Mouse (Mus musculus) embryonic stem cell, embryonic (primary cell): ENCODE measurements around the gene Abca4.
"Not testable (repeated sequence)": the region's sequence is repeated elsewhere in the genome, so short reads cannot be mapped to it uniquely, and the experiment has no call there.

ENCODE experiments used
- CTCF ChIA-PET, 4 experiments: fragments of 300-600 bp in 2 of 4; fragments of 350-600 bp in 2 of 4; sonication (Branson Sonifier 250); formaldehyde crosslinking; loops; one replicate each; lab custom pipeline; 2022; ENCODE audit warnings: inconsistent platforms in 2 of 4; lab: Charles Lee
- POLR2A ChIA-PET, 4 experiments: fragments of 300-600 bp in 2 of 4; fragments of 350-600 bp in 2 of 4; sonication (Branson Sonifier 250); formaldehyde crosslinking; loops; one replicate each; lab custom pipeline; 2022; ENCODE audit warnings: antibody characterized with exemption in 4 of 4, inconsistent platforms in 1 of 4; lab: Charles Lee

The Abca4 gene

GRCm38 (mm10) chr3:122043102-122043501 is 1.1 kb upstream of the Abca4 start:
- POLR2A ChIA-PET, result interaction anchor here in 1 of 4 experiments (1.2 to 1.4 kb wide), 2 partner anchors 10 to 24 kb away, joined by 3 to 8 read pairs; no protein-coding TSS in a partner anchor
- CTCF ChIA-PET, result interaction anchor here in 1 of 4 experiments (0.5 kb wide), 1 partner anchor 918 kb away, joined by 4 read pairs; no protein-coding TSS in a partner anchor

GRCm38 (mm10) chr3:122046187-122046620 is 2.0 kb downstream of the Abca4 start:
- CTCF ChIA-PET, result no interaction called here

GRCm38 (mm10) chr3:122047402-122047801 is 3.2 kb downstream of the Abca4 start:
- ChIA-PET POLR2A (interaction anchor here in 1 of 4 experiments (1.5 to 2.0 kb wide), 2 partner anchors 14 to 80 kb away, joined by 5 to 10 read pairs; no protein-coding TSS in a partner anchor), CTCF (no interaction called here)

More at GRCm38 (mm10) chr3:122046187-122046620, 2.0 kb downstream of the Abca4 start:
- POLR2A ChIA-PET, result interaction anchor here in 2 of 4 experiments (0.6 to 0.7 kb wide), 2 partner anchors 105 to 152 kb away, joined by 3 read pairs; no protein-coding TSS in a partner anchor

- CTCF ChIA-PET, result no interaction called here
Observed at GRCm38 (mm10) chr3:122047921-122048861, 3.9 kb downstream of the Abca4 start.

GRCm38 (mm10) chr3:122049158-122049557 is 4.9 kb downstream of the Abca4 start:
- CTCF ChIA-PET, result no interaction called here
- POLR2A ChIA-PET, result interaction anchor here in 2 of 4 experiments (1.0 to 2.0 kb wide), 6 partner anchors 16 to 82 kb away, joined by 3 to 10 read pairs (median 4); no protein-coding TSS in a partner anchor

More at GRCm38 (mm10) chr3:122047921-122048861, 3.9 kb downstream of the Abca4 start:
- POLR2A ChIA-PET, result interaction anchor here in 2 of 4 experiments (0.6 to 2.0 kb wide), 7 partner anchors 15 to 81 kb away, joined by 3 to 10 read pairs (median 3); no protein-coding TSS in a partner anchor

GRCm38 (mm10) chr3:122058439-122059198 is 14.4 kb downstream of the Abca4 start:
- CTCF ChIA-PET, result interaction anchor here in 1 of 4 experiments (0.5 kb wide), 1 partner anchor 62 kb away, joined by 7 read pairs; no protein-coding TSS in a partner anchor
- POLR2A ChIA-PET, result no interaction called here

GRCm38 (mm10) chr3:122062586-122062985 is 18.3 kb downstream of the Abca4 start:
- POLR2A ChIA-PET, result no interaction called here
- CTCF ChIA-PET, result no interaction called here

- CTCF ChIA-PET, result interaction anchor here in 1 of 4 experiments (0.8 kb wide), 1 partner anchor 119 kb away, joined by 3 read pairs; no protein-coding TSS in a partner anchor
- POLR2A ChIA-PET, result interaction anchor here in 1 of 4 experiments (0.7 to 1.1 kb wide), 4 partner anchors 10 to 65 kb away, joined by 3 read pairs; no protein-coding TSS in a partner anchor
Observed at GRCm38 (mm10) chr3:122064556-122065410, 20.5 kb downstream of the Abca4 start.

GRCm38 (mm10) chr3:122071769-122072168 is 27.5 kb downstream of the Abca4 start:
- ChIA-PET CTCF (no interaction called here), POLR2A (no interaction called here)

- POLR2A ChIA-PET, result no interaction called here
- CTCF ChIA-PET, result interaction anchor here in 1 of 4 experiments (0.6 kb wide), 1 partner anchor 559 kb away, joined by 4 read pairs; no protein-coding TSS in a partner anchor
Observed at GRCm38 (mm10) chr3:122072646-122073571, 28.7 kb downstream of the Abca4 start.

GRCm38 (mm10) chr3:122073595-122073994 is 29.4 kb downstream of the Abca4 start:
- CTCF ChIA-PET, result interaction anchor here in 1 of 4 experiments (0.6 kb wide), 1 partner anchor 559 kb away, joined by 4 read pairs; no protein-coding TSS in a partner anchor
- POLR2A ChIA-PET, result interaction anchor here in 1 of 4 experiments (0.6 kb wide), 1 partner anchor 109 kb away, joined by 3 read pairs; no protein-coding TSS in a partner anchor

- ChIA-PET CTCF (no interaction called here), POLR2A (no interaction called here)
Observed at GRCm38 (mm10) chr3:122074334-122074733, 30.1 kb downstream of the Abca4 start.

GRCm38 (mm10) chr3:122078141-122078540 is 33.9 kb downstream of the Abca4 start:
- ChIA-PET POLR2A (no interaction called here), CTCF (no interaction called here)

- POLR2A ChIA-PET, result interaction anchor here in 1 of 4 experiments (1.3 kb wide), 1 partner anchor 112 kb away, joined by 3 read pairs; no protein-coding TSS in a partner anchor
Observed at GRCm38 (mm10) chr3:122079172-122079571, 34.9 kb downstream of the Abca4 start.

GRCm38 (mm10) chr3:122081634-122082033 is 37.4 kb downstream of the Abca4 start:
- POLR2A ChIA-PET, result not testable (repeated sequence)
- CTCF ChIA-PET, result interaction anchor here in 1 of 4 experiments (0.8 kb wide), 1 partner anchor 13 kb away, joined by 3 read pairs; no protein-coding TSS in a partner anchor

More at GRCm38 (mm10) chr3:122079172-122079571, 34.9 kb downstream of the Abca4 start:
- CTCF ChIA-PET, result no interaction called here

GRCm38 (mm10) chr3:122082338-122082737 is 38.1 kb downstream of the Abca4 start:
- POLR2A ChIA-PET, result interaction anchor here in 1 of 4 experiments (0.6 kb wide), 1 partner anchor 199 kb away, joined by 3 read pairs; no protein-coding TSS in a partner anchor
- CTCF ChIA-PET, result interaction anchor here in 1 of 4 experiments (0.8 kb wide), 1 partner anchor 12 kb away, joined by 3 read pairs; no protein-coding TSS in a partner anchor
